Mouse (Mus musculus): ENCODE data around the gene Hist1h2bq. TPM values are rescaled to one million over a fixed set of nuclear protein-coding genes. Genes with fewer than 3 reads are reported as not detected.
"Not testable (repeated sequence)": the region's sequence is repeated elsewhere in the genome, so short reads cannot be mapped to it uniquely, and the experiment has no call there.

Gene Hist1h2bq
- 16.9 and 28.4 TPM in 2 replicates for polyA plus RNA-seq (2011; ENCODE audit: insufficient read depth, insufficient read length, low read depth, missing spikeins)

- not testable (repeated sequence) for H3K27me3 ChIP-seq (ENCODE audit: control insufficient read depth, insufficient read depth, low read length, poor library complexity, severe bottlenecking); H3K27ac ChIP-seq (ENCODE audit: insufficient read depth, low read length); H3K9me3 ChIP-seq (replicated peaks; ENCODE audit: control insufficient read depth, insufficient read depth, low read length, poor library complexity, severe bottlenecking); H3K4me3 ChIP-seq (ENCODE audit: low read depth, low read length); H3K4me1 ChIP-seq (ENCODE audit: control insufficient read depth, insufficient read depth, low read length); H3K36me3 ChIP-seq (ENCODE audit: control insufficient read depth, insufficient read depth, low read length, poor library complexity, severe bottlenecking); H3K9ac ChIP-seq (ENCODE audit: low read depth, poor library complexity, severe bottlenecking)
Observed at GRCm38 (mm10) chr13:21810073-21810472, at the start of gene Hist1h2bq, which contains the start of gene Hist1h2ao. Gene Hist1h2bq, minus strand, starts transcription at chr13:21810197. Gene Hist1h2ao, plus strand, starts transcription at chr13:21810465.

DNA sequence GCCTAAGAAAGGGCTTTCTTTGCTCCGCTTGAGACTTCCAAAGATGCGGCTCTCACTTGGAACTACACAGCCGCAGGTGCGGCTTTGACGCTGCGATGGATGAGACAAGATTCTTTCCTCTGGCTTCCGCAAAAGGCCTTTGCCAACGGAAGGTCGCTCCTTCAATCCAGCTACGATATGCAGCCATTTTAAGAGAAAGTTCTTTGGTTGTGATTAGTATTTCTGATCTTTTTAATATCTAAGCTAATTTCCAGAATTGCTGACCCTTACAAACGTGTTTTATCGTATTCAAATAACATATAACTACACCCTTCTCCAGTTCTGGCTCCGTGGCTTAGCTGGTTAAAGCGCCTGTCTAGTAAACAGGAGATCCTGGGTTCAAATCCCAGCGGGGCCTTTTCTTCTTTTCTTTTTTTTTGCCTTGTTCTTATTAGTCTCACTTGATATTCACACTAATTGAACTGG, 45.7 kb upstream of the Hist1h2bq start:
- no peaks in the 10 kb centered on the region for H3K9me3 ChIP-seq (replicated peaks; ENCODE audit: control insufficient read depth, insufficient read depth, low read length, poor library complexity, severe bottlenecking)
- no peaks in the 10 kb centered on the region for H3K27me3 ChIP-seq (ENCODE audit: control insufficient read depth, insufficient read depth, low read length, poor library complexity, severe bottlenecking)
- H3K4me1 ChIP-seq (ENCODE audit: control insufficient read depth, insufficient read depth, low read length) = no peaks in the 10 kb centered on the region
- no peaks in the 10 kb centered on the region for H3K36me3 ChIP-seq (ENCODE audit: control insufficient read depth, insufficient read depth, low read length, poor library complexity, severe bottlenecking)
- peak overlapping the region; percentile 90 for H3K9ac ChIP-seq (ENCODE audit: low read depth, poor library complexity, severe bottlenecking)
- TF ChIP-seq POLR2A (IDR thresholded peaks at IDR 0.05; ENCODE audit: insufficient read depth, low read length) (no peak), CTCF (IDR thresholded peaks at IDR 0.05; ENCODE audit: low read depth, low read length) (no peak), EP300 (IDR thresholded peaks at IDR 0.05; ENCODE audit: insufficient read depth, low read depth, low read length) (no peak)
- peak overlapping the region; percentile 58 for H3K27ac ChIP-seq (ENCODE audit: insufficient read depth, low read length)
- peak overlapping the region; percentile 92 for H3K4me3 ChIP-seq (ENCODE audit: low read depth, low read length)

DNA sequence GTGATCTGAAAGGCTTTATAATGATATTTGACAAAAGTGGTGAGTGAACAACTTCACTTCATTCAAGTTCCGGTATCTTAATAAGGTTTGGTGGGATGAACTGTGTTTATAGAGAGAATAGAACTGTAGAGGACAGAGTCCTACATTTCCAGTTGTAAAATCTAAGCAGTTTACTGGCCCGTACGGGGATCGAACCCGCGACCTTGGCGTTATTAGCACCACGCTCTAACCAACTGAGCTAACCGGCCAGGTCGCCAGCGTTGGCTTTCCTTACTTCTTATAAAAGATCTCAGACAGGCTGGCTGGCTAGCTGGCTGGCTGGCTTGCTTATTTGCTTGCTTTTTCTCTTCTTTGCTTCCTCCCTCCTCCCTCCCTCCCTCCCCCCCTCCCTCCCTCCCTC, 45.1 kb upstream of the Hist1h2bq start:
- Histone ChIP-seq H3K9me3 (replicated peaks; ENCODE audit: control insufficient read depth, insufficient read depth, low read length, poor library complexity, severe bottlenecking) (no peaks in the 10 kb centered on the region), H3K4me3 (ENCODE audit: low read depth, low read length) (no peak overlapping the region), H3K27me3 (ENCODE audit: control insufficient read depth, insufficient read depth, low read length, poor library complexity, severe bottlenecking) (no peaks in the 10 kb centered on the region), H3K4me1 (ENCODE audit: control insufficient read depth, insufficient read depth, low read length) (no peaks in the 10 kb centered on the region), H3K27ac (ENCODE audit: insufficient read depth, low read length) (no peak overlapping the region), H3K9ac (ENCODE audit: low read depth, poor library complexity, severe bottlenecking) (peak overlapping the region; percentile 90), H3K36me3 (ENCODE audit: control insufficient read depth, insufficient read depth, low read length, poor library complexity, severe bottlenecking) (no peaks in the 10 kb centered on the region)
- TF ChIP-seq POLR2A (IDR thresholded peaks at IDR 0.05; ENCODE audit: insufficient read depth, low read length) (no peak), EP300 (IDR thresholded peaks at IDR 0.05; ENCODE audit: insufficient read depth, low read depth, low read length) (peak; percentile 62; the same call in 1 of the 2 replicates), CTCF (IDR thresholded peaks at IDR 0.05; ENCODE audit: low read depth, low read length) (no peak)

GRCm38 (mm10) chr13:21852215-21852945, 42.4 kb upstream of the Hist1h2bq start:
- Histone ChIP-seq H3K9ac (ENCODE audit: low read depth, poor library complexity, severe bottlenecking) (no peak overlapping the region), H3K4me3 (ENCODE audit: low read depth, low read length) (no peak overlapping the region), H3K36me3 (ENCODE audit: control insufficient read depth, insufficient read depth, low read length, poor library complexity, severe bottlenecking) (no peaks in the 10 kb centered on the region), H3K9me3 (replicated peaks; ENCODE audit: control insufficient read depth, insufficient read depth, low read length, poor library complexity, severe bottlenecking) (no peaks in the 10 kb centered on the region), H3K4me1 (ENCODE audit: control insufficient read depth, insufficient read depth, low read length) (no peaks in the 10 kb centered on the region), H3K27me3 (ENCODE audit: control insufficient read depth, insufficient read depth, low read length, poor library complexity, severe bottlenecking) (no peaks in the 10 kb centered on the region), H3K27ac (ENCODE audit: insufficient read depth, low read length) (no peak overlapping the region)
- no peak for TF ChIP-seq CTCF (IDR thresholded peaks at IDR 0.05; ENCODE audit: low read depth, low read length)
- TF ChIP-seq POLR2A (IDR thresholded peaks at IDR 0.05; ENCODE audit: insufficient read depth, low read length) = no peak
- TF ChIP-seq EP300 (IDR thresholded peaks at IDR 0.05; ENCODE audit: insufficient read depth, low read depth, low read length) = no peak

- not testable (repeated sequence) for H3K27me3 ChIP-seq (ENCODE audit: control insufficient read depth, insufficient read depth, low read length, poor library complexity, severe bottlenecking); H3K27ac ChIP-seq (ENCODE audit: insufficient read depth, low read length); H3K36me3 ChIP-seq (ENCODE audit: control insufficient read depth, insufficient read depth, low read length, poor library complexity, severe bottlenecking); H3K4me1 ChIP-seq (ENCODE audit: control insufficient read depth, insufficient read depth, low read length); H3K4me3 ChIP-seq (ENCODE audit: low read depth, low read length); H3K9me3 ChIP-seq (replicated peaks; ENCODE audit: control insufficient read depth, insufficient read depth, low read length, poor library complexity, severe bottlenecking); H3K9ac ChIP-seq (ENCODE audit: low read depth, poor library complexity, severe bottlenecking)
Observed at GRCm38 (mm10) chr13:21850696-21851095, 40.7 kb upstream of the Hist1h2bq start.

DNA sequence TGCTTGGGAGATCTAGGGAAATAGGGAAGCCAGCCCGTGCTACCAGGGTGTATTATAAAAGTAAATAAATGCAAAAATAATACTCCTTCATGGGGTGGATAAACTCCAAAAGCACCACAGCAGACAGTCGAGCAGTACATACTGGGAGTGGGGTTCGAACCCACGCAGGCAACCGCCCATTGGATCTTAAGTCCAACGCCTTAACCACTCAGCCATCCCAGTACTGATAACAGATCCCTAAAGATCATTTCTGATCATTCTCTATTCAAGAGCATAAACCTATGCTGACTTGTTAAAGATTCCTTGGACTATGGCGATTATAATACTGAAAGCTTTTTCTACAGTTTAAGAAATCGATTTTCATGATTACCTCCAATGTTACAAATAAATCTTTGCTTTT, 37.9 kb upstream of the Hist1h2bq start:
- Histone ChIP-seq H3K9me3 (replicated peaks; ENCODE audit: control insufficient read depth, insufficient read depth, low read length, poor library complexity, severe bottlenecking) (no peaks in the 10 kb centered on the region), H3K27me3 (ENCODE audit: control insufficient read depth, insufficient read depth, low read length, poor library complexity, severe bottlenecking) (no peaks in the 10 kb centered on the region), H3K4me1 (ENCODE audit: control insufficient read depth, insufficient read depth, low read length) (no peaks in the 10 kb centered on the region), H3K4me3 (ENCODE audit: low read depth, low read length) (no peak overlapping the region), H3K36me3 (ENCODE audit: control insufficient read depth, insufficient read depth, low read length, poor library complexity, severe bottlenecking) (no peaks in the 10 kb centered on the region), H3K9ac (ENCODE audit: low read depth, poor library complexity, severe bottlenecking) (no peak overlapping the region), H3K27ac (ENCODE audit: insufficient read depth, low read length) (no peak overlapping the region)
- TF ChIP-seq POLR2A (IDR thresholded peaks at IDR 0.05; ENCODE audit: insufficient read depth, low read length) (no peak), CTCF (IDR thresholded peaks at IDR 0.05; ENCODE audit: low read depth, low read length) (no peak), EP300 (IDR thresholded peaks at IDR 0.05; ENCODE audit: insufficient read depth, low read depth, low read length) (no peak)

DNA sequence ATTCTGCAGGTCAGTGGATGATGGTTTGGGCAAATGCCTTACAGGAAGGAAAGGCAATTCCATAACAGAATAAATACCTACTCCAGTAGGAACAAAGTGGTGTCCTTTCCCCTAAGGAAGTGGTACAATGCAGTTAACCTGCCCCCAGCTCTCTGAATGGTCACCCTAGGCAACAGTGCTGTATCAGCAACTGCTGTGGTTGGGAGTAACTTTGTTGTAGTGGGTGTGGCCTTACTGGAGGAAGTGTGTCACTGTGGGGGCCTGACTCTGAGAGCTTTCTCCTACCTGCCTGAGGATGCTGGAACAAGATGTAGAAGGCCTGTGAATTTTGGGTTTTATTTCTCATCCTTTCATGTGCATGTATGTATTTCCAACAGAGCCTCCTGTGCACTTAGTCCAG, 36.4 kb upstream of the Hist1h2bq start:
- H3K9me3 ChIP-seq (replicated peaks; ENCODE audit: control insufficient read depth, insufficient read depth, low read length, poor library complexity, severe bottlenecking); H3K27me3 ChIP-seq (ENCODE audit: control insufficient read depth, insufficient read depth, low read length, poor library complexity, severe bottlenecking); H3K36me3 ChIP-seq (ENCODE audit: control insufficient read depth, insufficient read depth, low read length, poor library complexity, severe bottlenecking); H3K9ac ChIP-seq (ENCODE audit: low read depth, poor library complexity, severe bottlenecking); H3K4me1 ChIP-seq (ENCODE audit: control insufficient read depth, insufficient read depth, low read length); H3K4me3 ChIP-seq (ENCODE audit: low read depth, low read length); H3K27ac ChIP-seq (ENCODE audit: insufficient read depth, low read length): not testable (repeated sequence)

GRCm38 (mm10) chr13:21840508-21840907, 30.5 kb upstream of the Hist1h2bq start:
- not testable (repeated sequence) for H3K27ac ChIP-seq (ENCODE audit: insufficient read depth, low read length); H3K9me3 ChIP-seq (replicated peaks; ENCODE audit: control insufficient read depth, insufficient read depth, low read length, poor library complexity, severe bottlenecking); H3K36me3 ChIP-seq (ENCODE audit: control insufficient read depth, insufficient read depth, low read length, poor library complexity, severe bottlenecking); H3K4me1 ChIP-seq (ENCODE audit: control insufficient read depth, insufficient read depth, low read length); H3K4me3 ChIP-seq (ENCODE audit: low read depth, low read length); H3K9ac ChIP-seq (ENCODE audit: low read depth, poor library complexity, severe bottlenecking); H3K27me3 ChIP-seq (ENCODE audit: control insufficient read depth, insufficient read depth, low read length, poor library complexity, severe bottlenecking)

DNA sequence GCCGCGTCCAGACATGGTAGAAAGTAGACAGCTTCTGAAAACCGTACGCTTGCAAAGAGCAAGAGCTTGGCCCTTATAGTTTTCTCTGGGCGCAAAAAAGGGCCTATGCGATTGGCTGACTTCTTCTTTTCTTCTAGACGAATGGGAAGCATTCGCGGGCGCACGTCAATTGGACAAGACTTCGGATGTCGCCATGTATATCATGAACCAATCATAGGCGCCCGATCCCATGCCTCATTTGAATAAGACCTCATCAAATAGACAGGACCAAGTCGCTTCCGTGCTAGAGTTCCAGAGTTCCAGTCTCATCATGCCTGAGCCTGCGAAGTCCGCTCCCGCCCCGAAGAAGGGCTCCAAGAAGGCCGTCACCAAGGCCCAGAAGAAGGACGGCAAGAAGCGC, 23.5 kb upstream of the Hist1h2bq start, which contains the start of the genes Hist1h2ap and Hist1h2br:
Gene Hist1h2ap, minus strand, starts transcription at position 47 of the 400 bp plus-strand sequence.
Gene Hist1h2br, plus strand, starts transcription at position 283 of the 400 bp plus-strand sequence.
- not testable (repeated sequence) for H3K9me3 ChIP-seq (replicated peaks; ENCODE audit: control insufficient read depth, insufficient read depth, low read length, poor library complexity, severe bottlenecking); H3K36me3 ChIP-seq (ENCODE audit: control insufficient read depth, insufficient read depth, low read length, poor library complexity, severe bottlenecking); H3K27ac ChIP-seq (ENCODE audit: insufficient read depth, low read length); H3K4me1 ChIP-seq (ENCODE audit: control insufficient read depth, insufficient read depth, low read length); H3K4me3 ChIP-seq (ENCODE audit: low read depth, low read length); H3K27me3 ChIP-seq (ENCODE audit: control insufficient read depth, insufficient read depth, low read length, poor library complexity, severe bottlenecking); H3K9ac ChIP-seq (ENCODE audit: low read depth, poor library complexity, severe bottlenecking)
